Mouse (Mus musculus) frontal cortex, postnatal 25 days (tissue): ENCODE measurements at regions not wholly inside any gene's neighbourhood (a gene's known extent, or its start where the extent isn't known, plus 50 kb on each side); places are given as distances from the start of the nearest gene placed in this dataset.

Experiments used
- DNase-seq, 2 experiments: peaks; one replicate each; pipeline ENCODE4 v3.0.0; 2022; ENCODE audit warnings: low spot score in 2 of 2

DNA sequence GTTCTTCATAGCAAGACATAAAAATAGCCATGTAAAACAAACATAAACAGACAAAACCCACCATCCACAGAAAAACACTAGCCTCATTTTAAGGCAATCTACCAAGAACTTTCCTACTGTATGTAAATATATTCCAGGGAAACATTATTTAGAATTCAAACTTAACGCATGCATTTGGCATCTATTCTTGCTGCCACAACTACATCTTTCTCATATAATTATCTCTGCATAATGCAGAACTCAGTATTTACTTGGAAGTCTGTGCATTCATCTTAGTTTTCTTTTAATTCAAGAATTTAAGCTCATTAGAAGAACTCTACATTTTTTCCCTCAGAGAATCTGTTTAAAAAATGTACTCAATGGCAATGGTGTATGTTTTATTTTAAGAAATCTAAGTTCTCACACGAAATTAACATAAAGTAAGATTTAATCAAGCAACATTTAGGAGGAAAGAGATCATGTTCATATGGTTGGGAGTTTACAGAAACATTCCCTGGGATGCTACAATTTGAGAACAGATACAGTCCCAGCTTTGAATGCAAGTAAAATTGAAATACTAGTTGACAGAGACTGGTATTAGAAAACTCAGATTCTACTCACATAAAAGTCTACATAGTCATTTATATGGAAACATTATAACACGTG lies 1114.7 kb downstream of the Sorcs1 start:
- DNase-seq: no peak

- DNase-seq: peak; percentile 8 to 29
Measured at GRCm38 (mm10) chr19:49539445-49540407, 1138.7 kb downstream of the Sorcs1 start.
